Mouse (Mus musculus): ENCODE results near the gene Dok1. TPM values are rescaled to one million over a fixed set of nuclear protein-coding genes. Genes with fewer than 3 reads are reported as not detected.
A peak's percentile ranks its signal among the peaks of the same experiment; 100 is the strongest.

Gene Dok1
- polyA plus RNA-seq, 1 experiment, result 22.6 TPM

GRCm38 (mm10) chr6:83003082-83003481, 30.2 kb downstream of the Dok1 start:
- 95% methylated on average over 1 of the region's 1 CpGs for WGBS
- H3K27ac ChIP-seq (ENCODE audit: insufficient read depth, low read length), result no peak overlapping the region
- no peak for DNase-seq (ENCODE audit: low read depth in 1 of 2, low spot score in 2 of 2)
- H3K27me3 ChIP-seq (ENCODE audit: control insufficient read depth, insufficient read depth, low read length), result no peaks in the 10 kb centered on the region
- TF ChIP-seq POLR2A (IDR thresholded peaks at IDR 0.05; ENCODE audit: low read depth, low read length) (no peak), CTCF (IDR thresholded peaks at IDR 0.05; ENCODE audit: extremely low read depth, insufficient read depth, insufficient read length, insufficient replicate concordance) (no peak)
- H3K36me3 ChIP-seq (ENCODE audit: control insufficient read depth, insufficient read depth, low read length), result no peaks in the 10 kb centered on the region
- H3K4me3 ChIP-seq (ENCODE audit: extremely low read depth, insufficient read depth, insufficient read length), result no peak overlapping the region
- H3K4me1 ChIP-seq (ENCODE audit: control insufficient read depth, insufficient read depth, insufficient read length), result peaks cover 23% of the 10 kb centered on the region

- Histone ChIP-seq H3K27me3 (ENCODE audit: control insufficient read depth, insufficient read depth, low read length) (no peaks in the 10 kb centered on the region), H3K27ac (ENCODE audit: insufficient read depth, low read length) (no peak overlapping the region), H3K4me3 (ENCODE audit: extremely low read depth, insufficient read depth, insufficient read length) (no peak overlapping the region), H3K36me3 (ENCODE audit: control insufficient read depth, insufficient read depth, low read length) (no peaks in the 10 kb centered on the region), H3K4me1 (ENCODE audit: control insufficient read depth, insufficient read depth, insufficient read length) (peaks cover 22% of the 10 kb centered on the region; the same call in 1 of the 2 replicates)
- WGBS, result 91% methylated on average over 8 of the region's 8 CpGs
- no peak for DNase-seq (ENCODE audit: low read depth in 1 of 2, low spot score in 2 of 2)
- TF ChIP-seq CTCF (IDR thresholded peaks at IDR 0.05; ENCODE audit: extremely low read depth, insufficient read depth, insufficient read length, insufficient replicate concordance) (no peak), POLR2A (IDR thresholded peaks at IDR 0.05; ENCODE audit: low read depth, low read length) (no peak)
Observed at GRCm38 (mm10) chr6:82999986-83000385, 33.3 kb downstream of the Dok1 start.

GRCm38 (mm10) chr6:82998326-82998725, 34.9 kb downstream of the Dok1 start:
- peaks cover 8% of the 10 kb centered on the region; the same call in 1 of the 2 replicates for H3K4me1 ChIP-seq (ENCODE audit: control insufficient read depth, insufficient read depth, insufficient read length)
- no peaks in the 10 kb centered on the region for H3K36me3 ChIP-seq (ENCODE audit: control insufficient read depth, insufficient read depth, low read length)
- no peaks in the 10 kb centered on the region for H3K27me3 ChIP-seq (ENCODE audit: control insufficient read depth, insufficient read depth, low read length)
- TF ChIP-seq CTCF (IDR thresholded peaks at IDR 0.05; ENCODE audit: extremely low read depth, insufficient read depth, insufficient read length, insufficient replicate concordance) (no peak), POLR2A (IDR thresholded peaks at IDR 0.05; ENCODE audit: low read depth, low read length) (no peak)
- 85% methylated on average over 4 of the region's 4 CpGs for WGBS
- no peak for DNase-seq (ENCODE audit: low read depth in 1 of 2, low spot score in 2 of 2)
- H3K4me3 ChIP-seq (ENCODE audit: extremely low read depth, insufficient read depth, insufficient read length), result no peak overlapping the region
- H3K27ac ChIP-seq (ENCODE audit: insufficient read depth, low read length), result no peak overlapping the region

- H3K4me1 ChIP-seq (ENCODE audit: control insufficient read depth, insufficient read depth, insufficient read length), result peaks cover 8% of the 10 kb centered on the region; the same call in 1 of the 2 replicates
- no peak overlapping the region for H3K4me3 ChIP-seq (ENCODE audit: extremely low read depth, insufficient read depth, insufficient read length)
- H3K27ac ChIP-seq (ENCODE audit: insufficient read depth, low read length), result peak overlapping the region; percentile 80
- H3K36me3 ChIP-seq (ENCODE audit: control insufficient read depth, insufficient read depth, low read length), result no peaks in the 10 kb centered on the region
- no peaks in the 10 kb centered on the region for H3K27me3 ChIP-seq (ENCODE audit: control insufficient read depth, insufficient read depth, low read length)
- TF ChIP-seq POLR2A (IDR thresholded peaks at IDR 0.05; ENCODE audit: low read depth, low read length) (no peak), CTCF (IDR thresholded peaks at IDR 0.05; ENCODE audit: extremely low read depth, insufficient read depth, insufficient read length, insufficient replicate concordance) (no peak)
- 28% methylated on average over 7 of the region's 7 CpGs for WGBS
- DNase-seq (ENCODE audit: low read depth in 1 of 2, low spot score in 2 of 2), result no peak
Observed at GRCm38 (mm10) chr6:82997511-82998102, 35.7 kb downstream of the Dok1 start.

- Histone ChIP-seq H3K4me1 (ENCODE audit: control insufficient read depth, insufficient read depth, insufficient read length) (peaks cover 8% of the 10 kb centered on the region; the same call in 1 of the 2 replicates), H3K36me3 (ENCODE audit: control insufficient read depth, insufficient read depth, low read length) (no peaks in the 10 kb centered on the region), H3K4me3 (ENCODE audit: extremely low read depth, insufficient read depth, insufficient read length) (peak overlapping the region; percentile 29; the same call in 1 of the 2 replicates), H3K27ac (ENCODE audit: insufficient read depth, low read length) (peak overlapping the region; percentile 80), H3K27me3 (ENCODE audit: control insufficient read depth, insufficient read depth, low read length) (no peaks in the 10 kb centered on the region)
- peak; percentile 85 for DNase-seq (ENCODE audit: low read depth in 1 of 2, low spot score in 2 of 2)
- peak; percentile 92; the same call in 1 of the 2 replicates for TF ChIP-seq CTCF (IDR thresholded peaks at IDR 0.05; ENCODE audit: extremely low read depth, insufficient read depth, insufficient read length, insufficient replicate concordance)
- no peak for TF ChIP-seq POLR2A (IDR thresholded peaks at IDR 0.05; ENCODE audit: low read depth, low read length)
- WGBS, result 2% methylated on average over 11 of the region's 11 CpGs
Observed at GRCm38 (mm10) chr6:82996740-82997315, 36.4 kb downstream of the Dok1 start.

- no peak for DNase-seq (ENCODE audit: low read depth in 1 of 2, low spot score in 2 of 2)
- H3K4me1 ChIP-seq (ENCODE audit: control insufficient read depth, insufficient read depth, insufficient read length), result peaks cover 8% of the 10 kb centered on the region; the same call in 1 of the 2 replicates
- no peaks in the 10 kb centered on the region for H3K36me3 ChIP-seq (ENCODE audit: control insufficient read depth, insufficient read depth, low read length)
- no peaks in the 10 kb centered on the region for H3K27me3 ChIP-seq (ENCODE audit: control insufficient read depth, insufficient read depth, low read length)
- no peak overlapping the region for H3K4me3 ChIP-seq (ENCODE audit: extremely low read depth, insufficient read depth, insufficient read length)
- H3K27ac ChIP-seq (ENCODE audit: insufficient read depth, low read length), result peak overlapping the region; percentile 42
- 77% methylated on average over 7 of the region's 7 CpGs for WGBS
- TF ChIP-seq CTCF (IDR thresholded peaks at IDR 0.05; ENCODE audit: extremely low read depth, insufficient read depth, insufficient read length, insufficient replicate concordance) (no peak), POLR2A (IDR thresholded peaks at IDR 0.05; ENCODE audit: low read depth, low read length) (no peak)
Observed at GRCm38 (mm10) chr6:82994372-82994771, 38.9 kb downstream of the Dok1 start.

GRCm38 (mm10) chr6:82993696-82994095, 39.6 kb downstream of the Dok1 start:
- TF ChIP-seq CTCF (IDR thresholded peaks at IDR 0.05; ENCODE audit: extremely low read depth, insufficient read depth, insufficient read length, insufficient replicate concordance), result no peak
- no peaks in the 10 kb centered on the region for H3K36me3 ChIP-seq (ENCODE audit: control insufficient read depth, insufficient read depth, low read length)
- H3K27ac ChIP-seq (ENCODE audit: insufficient read depth, low read length), result 0 out of 2 replicates have a peak overlapping the region, but pooled peaks have one; percentile 34
- H3K4me3 ChIP-seq (ENCODE audit: extremely low read depth, insufficient read depth, insufficient read length), result no peak overlapping the region
- peaks cover 8% of the 10 kb centered on the region; the same call in 1 of the 2 replicates for H3K4me1 ChIP-seq (ENCODE audit: control insufficient read depth, insufficient read depth, insufficient read length)
- DNase-seq (ENCODE audit: low read depth in 1 of 2, low spot score in 2 of 2), result no peak
- WGBS, result 70% methylated on average over 1 of the region's 1 CpGs
- no peaks in the 10 kb centered on the region for H3K27me3 ChIP-seq (ENCODE audit: control insufficient read depth, insufficient read depth, low read length)
